Mouse (Mus musculus): ENCODE data around the gene Tmod2.

DNA sequence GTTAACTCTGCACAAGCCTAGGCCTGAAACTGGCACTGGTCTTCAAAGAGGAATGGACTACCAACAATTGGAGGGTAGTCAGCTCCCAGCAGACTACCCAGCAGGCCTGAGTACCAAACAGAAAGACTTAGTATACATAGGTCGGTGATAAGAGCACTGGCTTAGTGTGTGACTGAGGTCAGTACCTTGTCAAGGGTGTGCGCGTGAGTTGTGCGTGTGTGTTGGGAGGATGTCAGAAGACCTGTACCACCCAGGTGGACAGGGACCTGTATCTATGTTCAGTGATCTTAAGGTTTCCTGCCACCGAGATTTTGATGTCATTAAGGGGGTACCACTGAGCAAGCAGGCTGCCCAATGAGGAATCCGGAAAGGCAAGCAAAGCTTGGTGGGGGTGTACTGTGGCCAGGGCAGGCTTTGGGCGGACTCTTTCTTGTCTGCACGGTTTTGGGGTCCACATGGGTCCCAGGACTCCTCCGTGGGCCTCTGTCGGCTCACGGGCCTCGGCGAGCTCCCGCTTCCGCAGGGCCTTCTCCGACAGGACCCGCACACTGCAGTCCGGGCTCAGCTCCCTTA, 13.9 kb upstream of the Tmod2 start:
- TF ChIP-seq POLR2A (IDR thresholded peaks at IDR 0.05; ENCODE audit: extremely low read depth, insufficient read depth, low read length) (no peak), CTCF (IDR thresholded peaks at IDR 0.05; ENCODE audit: low read depth, low read length) (no peak)
